Mouse (Mus musculus) brain, embryonic 14.5 days (tissue): ENCODE results near the gene Coro2b.

Experiments
- CTCF ChIP-seq: fragments of 200-500 bp; IDR thresholded peaks from 2 replicates; pipeline ENCODE4 v1.5.1; 2012; ENCODE audit warnings: inconsistent platforms, mild to moderate bottlenecking, moderate library complexity, borderline replicate concordance; ENCODE audit not compliant: insufficient read depth, insufficient read length; ENCODE audit errors: extremely low read depth
- POLR2A ChIP-seq: fragments of 200-500 bp; IDR thresholded peaks from 2 replicates; pipeline ENCODE4 v1.6.1; 2012; ENCODE audit warnings: mild to moderate bottlenecking, inconsistent platforms, borderline replicate concordance; ENCODE audit not compliant: poor library complexity, insufficient read depth, insufficient read length, severe bottlenecking; ENCODE audit errors: extremely low read depth

GRCm38 (mm10) chr9:62509617-62510016 is 27.2 kb downstream of the Coro2b start:
- TF ChIP-seq CTCF (no peak), POLR2A (no peak)
